ENCODE assay signal across 8 mouse cellular contexts in the genomic region with DNA sequence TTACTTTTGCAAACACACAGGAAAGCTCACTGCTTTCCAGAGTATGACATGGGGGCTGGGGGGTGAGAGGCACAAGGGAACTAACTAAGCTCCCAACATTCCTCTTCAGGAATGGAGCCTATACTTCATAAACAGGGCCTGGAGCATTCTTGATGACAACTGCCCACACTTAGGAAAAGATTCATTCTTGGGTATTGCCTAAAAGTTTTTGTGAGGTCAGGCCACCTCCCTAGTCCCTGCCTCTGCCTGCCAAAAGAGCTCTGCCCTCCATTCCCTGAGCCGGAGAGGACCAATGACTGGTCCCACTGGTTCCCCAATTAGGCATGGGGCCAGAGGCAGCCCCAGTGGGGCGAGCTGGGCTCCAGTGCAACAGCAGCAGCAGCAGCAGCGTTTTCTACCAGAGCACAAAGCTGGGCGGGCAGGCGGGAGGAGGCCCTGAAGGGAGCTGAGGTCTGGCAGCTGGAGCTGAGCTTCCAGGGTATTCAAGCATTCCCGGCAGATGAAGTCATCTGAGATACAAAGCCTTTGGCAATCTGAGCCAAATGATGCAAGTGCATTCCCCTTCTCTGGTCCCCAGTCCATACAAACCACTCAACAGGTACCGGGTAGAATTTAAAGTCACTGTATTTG.
DNase-seq lines count a peak whose midpoint lies in the region; ATAC-seq lines count a peak whose summit lies in the region.

No protein-coding gene starts in this region.

- WGBS in hindbrain, embryonic 15.5 days: 16% methylated on average over 7 of the region's 7 CpGs
- 26% methylated on average over 7 of the region's 7 CpGs for WGBS in midbrain, embryonic 10.5 days
- WGBS in stomach, embryonic 14.5 days: 7% methylated on average over 7 of the region's 7 CpGs

- peak overlapping the region; percentile 69 for H3K27ac ChIP-seq in hindbrain, embryonic 15.5 days (replicated peaks)
- H3K27ac ChIP-seq in midbrain, embryonic 10.5 days (replicated peaks): peak overlapping the region; percentile 86
- peak overlapping the region; percentile 94 for H3K27ac ChIP-seq in stomach, embryonic 14.5 days (ENCODE audit: low read length)

- peak; percentile 87 for ATAC-seq in hindbrain, embryonic 15.5 days (ENCODE audit: low FRiP score, low read depth)
- peak; percentile 89 for ATAC-seq in stomach, embryonic 14.5 days (ENCODE audit: insufficient number of reproducible peaks, insufficient read depth, low FRiP score, low read depth)
- no peak for ATAC-seq in megakaryocyte-erythroid progenitor cell, adult 5-6 weeks (replicated peaks; ENCODE audit: low FRiP score, low TSS enrichment, poor library complexity, severe bottlenecking)

- H3K4me3 ChIP-seq in hindbrain, embryonic 15.5 days: no peak overlapping the region
- 0 out of 2 replicates have a peak overlapping the region, but pooled peaks have one; percentile 11 for H3K4me3 ChIP-seq in midbrain, embryonic 10.5 days
- H3K4me3 ChIP-seq in stomach, embryonic 14.5 days (ENCODE audit: low read depth, low read length): no peak overlapping the region

- intact Hi-C loops in left cerebral cortex, postnatal 36 days (cut with DNase I): loop anchor here (10.0 kb wide), 1 partner anchor 69 kb away; no protein-coding TSS in a partner anchor

- H3K9ac ChIP-seq in hindbrain, embryonic 15.5 days: no peak overlapping the region
- no peak overlapping the region for H3K9ac ChIP-seq in stomach, embryonic 14.5 days (replicated peaks; ENCODE audit: low read depth, low read length)

- no peaks in the 10 kb centered on the region for H3K27me3 ChIP-seq in hindbrain, embryonic 15.5 days
- peaks cover 26% of the 10 kb centered on the region for H3K27me3 ChIP-seq in midbrain, embryonic 10.5 days (ENCODE audit: low read depth, poor library complexity, severe bottlenecking)
- no peaks in the 10 kb centered on the region for H3K27me3 ChIP-seq in stomach, embryonic 14.5 days (ENCODE audit: control insufficient read depth, insufficient read depth, low read length)

- 0 out of 2 replicates have a peak, but pooled peaks cover 3% of the 10 kb centered on the region for H3K36me3 ChIP-seq in hindbrain, embryonic 15.5 days
- peaks cover 33% of the 10 kb centered on the region for H3K36me3 ChIP-seq in midbrain, embryonic 10.5 days
- no peaks in the 10 kb centered on the region; the same call in 1 of the 2 replicates for H3K36me3 ChIP-seq in stomach, embryonic 14.5 days (ENCODE audit: control insufficient read depth, insufficient read depth, low read length)

- peaks cover 19% of the 10 kb centered on the region for H3K4me1 ChIP-seq in hindbrain, embryonic 15.5 days (replicated peaks)
- peaks cover 37% of the 10 kb centered on the region for H3K4me1 ChIP-seq in midbrain, embryonic 10.5 days
- H3K4me1 ChIP-seq in stomach, embryonic 14.5 days (ENCODE audit: control insufficient read depth, insufficient read depth, low read length): peaks cover 36% of the 10 kb centered on the region

- peak overlapping the region; percentile 27 for H3K4me2 ChIP-seq in hindbrain, embryonic 15.5 days
- 0 out of 2 replicates have a peak overlapping the region, but pooled peaks have one; percentile 14 for H3K4me2 ChIP-seq in stomach, embryonic 14.5 days (replicated peaks; ENCODE audit: low read depth, low read length)

- peak; percentile 83 for DNase-seq in MN1 (ENCODE audit: low spot score)
- DNase-seq in embryo, embryonic 10 days (ENCODE audit: low spot score): peak; percentile 84
- DNase-seq in gastrocnemius, postnatal 10 days: peak; percentile 68
- DNase-seq in left cerebral cortex, postnatal 36 days (ENCODE audit: low spot score in 2 of 2): peak; percentile 24
- peak; percentile 79 for DNase-seq in midbrain, embryonic 10.5 days (ENCODE audit: low spot score)

- H3K9me3 ChIP-seq in hindbrain, embryonic 15.5 days: no peaks in the 10 kb centered on the region
- H3K9me3 ChIP-seq in midbrain, embryonic 10.5 days (replicated peaks): no peaks in the 10 kb centered on the region
- H3K9me3 ChIP-seq in stomach, embryonic 14.5 days (ENCODE audit: control insufficient read depth, low read depth, low read length): no peaks in the 10 kb centered on the region

Comparison
In these comparisons a context has a peak if more than half of its experiments do, and no peak if none do; other contexts are left out.
1. DNase-seq: peak in every context shown above with its lines; median percentile 84 in embryo, embryonic 10 days; 83 in MN1; 79 in midbrain, embryonic 10.5 days; 68 in gastrocnemius, postnatal 10 days; 24 in left cerebral cortex, postnatal 36 days.